Mouse (Mus musculus) cerebellum, postnatal 14 days (tissue): Measurements from ENCODE around the gene Pax7.
A peak's percentile ranks its signal among the peaks of the same experiment; 100 is the strongest.

Experiments
- DNase-seq, 2 experiments: peaks; one replicate each; pipeline ENCODE4 v3.0.0; 2021; ENCODE audit warnings: mixed read lengths in 2 of 2

Gene Pax7

GRCm38 (mm10) chr4:139810762-139811438, 22.4 kb downstream of the Pax7 start:
- DNase-seq: peak in 1 of 2 experiments; percentile 40

GRCm38 (mm10) chr4:139809381-139809820, 23.9 kb downstream of the Pax7 start:
- no peak for DNase-seq

- no peak for DNase-seq
Observed at GRCm38 (mm10) chr4:139807820-139808219, 25.5 kb downstream of the Pax7 start.

GRCm38 (mm10) chr4:139807191-139807808, 26.0 kb downstream of the Pax7 start:
- no peak for DNase-seq

GRCm38 (mm10) chr4:139804896-139805295, 28.4 kb downstream of the Pax7 start:
- DNase-seq: no peak

GRCm38 (mm10) chr4:139803981-139804380, 29.3 kb downstream of the Pax7 start:
- DNase-seq: no peak

- DNase-seq: no peak
Observed at GRCm38 (mm10) chr4:139799436-139800100, 33.8 kb downstream of the Pax7 start.

GRCm38 (mm10) chr4:139797344-139797743, 36.0 kb downstream of the Pax7 start:
- no peak for DNase-seq

GRCm38 (mm10) chr4:139796115-139796514, 37.2 kb downstream of the Pax7 start:
- no peak for DNase-seq

GRCm38 (mm10) chr4:139791168-139791567, 42.2 kb downstream of the Pax7 start:
- DNase-seq: no peak

GRCm38 (mm10) chr4:139789772-139790171, 43.6 kb downstream of the Pax7 start:
- no peak for DNase-seq

- no peak for DNase-seq
Observed at GRCm38 (mm10) chr4:139782926-139783467, 50.3 kb downstream of the Pax7 start.

- peak in 1 of 2 experiments; percentile 26 for DNase-seq
Observed at GRCm38 (mm10) chr4:139771125-139771631, 62.1 kb downstream of the Pax7 start.

- DNase-seq: no peak
Observed at GRCm38 (mm10) chr4:139767823-139768222, 65.5 kb downstream of the Pax7 start.

- no peak for DNase-seq
Observed at GRCm38 (mm10) chr4:139767115-139767718, 66.1 kb downstream of the Pax7 start.

GRCm38 (mm10) chr4:139761911-139762310, 71.4 kb downstream of the Pax7 start:
- peak; percentile 22 to 32 for DNase-seq

GRCm38 (mm10) chr4:139760736-139761135, 72.6 kb downstream of the Pax7 start:
- no peak for DNase-seq

GRCm38 (mm10) chr4:139758512-139759340, 74.6 kb downstream of the Pax7 start:
- DNase-seq: no peak

GRCm38 (mm10) chr4:139756931-139757330, 76.4 kb downstream of the Pax7 start:
- DNase-seq: no peak

- DNase-seq: no peak
Observed at GRCm38 (mm10) chr4:139754148-139754710, 79.1 kb downstream of the Pax7 start.

- DNase-seq: no peak
Observed at GRCm38 (mm10) chr4:139750926-139751325, 82.4 kb downstream of the Pax7 start.
